Mouse (Mus musculus): ENCODE measurements at regions not wholly inside any gene's neighbourhood (a gene's known extent, or its start where the extent isn't known, plus 50 kb on each side); places are given as distances from the start of the nearest gene placed in this dataset.
A peak's percentile ranks its signal among the peaks of the same experiment; 100 is the strongest.

DNA sequence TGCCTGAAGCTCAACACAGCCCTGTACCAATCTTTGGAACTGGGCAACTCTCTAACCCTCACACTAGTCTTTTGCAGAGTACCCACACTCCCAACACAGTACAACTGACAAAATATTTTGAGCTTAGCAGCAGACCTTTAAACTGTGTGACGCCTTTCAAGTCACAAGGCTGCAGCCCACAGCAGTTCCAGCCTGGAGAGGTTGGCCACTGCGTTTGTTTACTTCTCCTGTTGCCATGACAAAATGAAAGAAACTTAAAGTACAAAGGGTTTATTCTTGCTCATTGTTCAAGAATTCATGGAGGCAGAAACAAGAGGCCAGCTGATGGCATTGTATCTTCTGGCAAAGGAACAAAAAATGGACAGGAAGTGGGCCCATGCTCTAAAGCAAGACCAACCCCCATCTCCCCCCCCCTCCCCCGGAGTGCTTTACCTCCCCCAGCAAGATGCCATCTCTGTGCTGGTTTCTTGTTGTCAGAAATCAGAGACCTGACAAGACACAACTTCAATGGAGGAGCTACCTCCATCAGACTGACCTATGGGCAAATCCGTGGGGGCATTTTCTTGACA, 598.9 kb upstream of the Hs6st1 start:
- DNase-seq (peak; percentile 22), ATAC-seq (peak; percentile 81)
- Histone ChIP-seq H3K27ac (ENCODE audit: low read depth, low read length) (no peak overlapping the region), H3K36me3 (ENCODE audit: insufficient read depth) (no peaks in the 10 kb centered on the region), H3K9me3 (ENCODE audit: low read length) (0 out of 2 replicates have a peak, but pooled peaks cover under 1% of the 10 kb centered on the region), H3K4me1 (ENCODE audit: insufficient read depth) (no peaks in the 10 kb centered on the region), H3K9ac (no peak overlapping the region), H3K4me3 (ENCODE audit: low read depth, low read length) (no peak overlapping the region), H3K27me3 (ENCODE audit: insufficient read depth, low read length) (no peaks in the 10 kb centered on the region), H3K4me2 (ENCODE audit: low read depth) (no peak overlapping the region)
- no peak for TF ChIP-seq CTCF (IDR thresholded peaks at IDR 0.05; ENCODE audit: low read depth)
- WGBS: 20% methylated on average over 4 of the region's 4 CpGs

DNA sequence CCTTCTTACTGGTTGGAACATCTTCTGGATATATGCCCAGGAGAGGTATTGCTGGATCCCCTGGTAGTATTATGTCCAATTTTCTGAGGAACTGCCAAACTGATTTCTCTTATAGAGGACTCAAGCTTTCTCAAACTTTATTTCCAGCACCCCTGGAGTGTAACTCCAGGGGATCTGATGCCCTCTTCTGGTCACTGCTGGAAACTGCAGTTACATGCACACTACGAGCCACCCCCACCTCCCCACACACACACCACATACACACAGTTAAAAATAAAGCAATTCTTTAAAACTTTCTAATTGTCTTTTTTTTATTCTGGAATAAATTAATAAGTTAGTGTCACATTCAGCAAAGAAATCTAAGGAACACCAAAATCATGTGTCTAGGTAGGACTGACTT, 589.9 kb upstream of the Hs6st1 start:
- Histone ChIP-seq H3K4me1 (ENCODE audit: insufficient read depth) (no peaks in the 10 kb centered on the region), H3K9me3 (ENCODE audit: low read length) (0 out of 2 replicates have a peak, but pooled peaks cover 6% of the 10 kb centered on the region), H3K4me2 (ENCODE audit: low read depth) (no peak overlapping the region), H3K27ac (ENCODE audit: low read depth, low read length) (no peak overlapping the region), H3K36me3 (ENCODE audit: insufficient read depth) (no peaks in the 10 kb centered on the region), H3K27me3 (ENCODE audit: insufficient read depth, low read length) (no peaks in the 10 kb centered on the region), H3K4me3 (ENCODE audit: low read depth, low read length) (no peak overlapping the region), H3K9ac (no peak overlapping the region)
- 97% methylated on average over 1 of the region's 1 CpGs for WGBS
- peak; percentile 30 for TF ChIP-seq CTCF (IDR thresholded peaks at IDR 0.05; ENCODE audit: low read depth)
- DNase-seq (no peak), ATAC-seq (no peak)

DNA sequence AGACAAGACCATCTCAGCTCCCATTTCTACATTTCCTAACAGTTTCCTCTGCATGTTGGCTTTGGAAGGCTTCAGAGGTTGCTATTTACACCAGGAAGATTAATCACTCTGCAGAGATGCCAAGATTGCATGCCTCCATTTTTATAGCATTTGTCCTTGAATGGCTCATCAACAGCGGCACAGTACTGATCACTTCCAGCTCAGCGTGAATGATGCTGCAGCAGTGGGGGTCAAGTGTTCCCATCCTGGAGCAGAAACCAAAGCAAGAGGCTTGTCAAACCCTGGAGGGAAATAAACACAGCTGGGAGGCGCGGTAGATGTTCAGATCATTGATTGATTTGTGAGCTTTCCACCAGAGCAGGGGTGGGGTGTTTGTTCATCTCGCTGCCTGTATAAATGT, 572.2 kb upstream of the Hs6st1 start:
- ATAC-seq (no peak), DNase-seq (peak; percentile 16)
- H3K36me3 ChIP-seq (ENCODE audit: insufficient read depth): no peaks in the 10 kb centered on the region
- no peak overlapping the region for H3K9ac ChIP-seq
- no peak overlapping the region for H3K4me2 ChIP-seq (ENCODE audit: low read depth)
- 82% methylated on average over 5 of the region's 5 CpGs for WGBS
- H3K27ac ChIP-seq (ENCODE audit: low read depth, low read length): no peak overlapping the region
- no peaks in the 10 kb centered on the region for H3K27me3 ChIP-seq (ENCODE audit: insufficient read depth, low read length)
- no peaks in the 10 kb centered on the region for H3K4me1 ChIP-seq (ENCODE audit: insufficient read depth)
- no peak overlapping the region for H3K4me3 ChIP-seq (ENCODE audit: low read depth, low read length)
- H3K9me3 ChIP-seq (ENCODE audit: low read length): no peaks in the 10 kb centered on the region
- no peak for TF ChIP-seq CTCF (IDR thresholded peaks at IDR 0.05; ENCODE audit: low read depth)

DNA sequence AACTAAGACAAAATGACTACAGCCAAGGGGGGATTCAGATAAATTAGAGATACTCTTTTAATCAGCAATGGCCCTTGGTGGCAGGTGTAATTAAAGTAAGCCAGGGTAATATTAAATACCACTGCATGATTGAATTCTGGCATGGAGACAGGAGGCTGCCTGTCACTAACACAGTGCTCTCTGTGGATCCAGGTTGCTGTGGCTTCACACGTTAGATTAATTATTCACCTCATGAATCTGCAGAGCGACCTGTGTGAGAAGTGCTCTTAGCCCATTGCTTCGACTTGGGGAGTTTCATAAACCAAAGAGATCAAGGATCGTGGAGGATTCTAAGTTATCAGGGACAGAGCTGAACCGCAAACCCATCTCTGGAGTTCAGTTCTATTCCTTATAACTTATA, 545.2 kb upstream of the Hs6st1 start:
- Histone ChIP-seq H3K9me3 (ENCODE audit: low read length) (no peaks in the 10 kb centered on the region), H3K9ac (no peak overlapping the region), H3K4me2 (ENCODE audit: low read depth) (no peak overlapping the region), H3K27me3 (ENCODE audit: insufficient read depth, low read length) (no peaks in the 10 kb centered on the region), H3K4me1 (ENCODE audit: insufficient read depth) (no peaks in the 10 kb centered on the region), H3K36me3 (ENCODE audit: insufficient read depth) (no peaks in the 10 kb centered on the region), H3K27ac (ENCODE audit: low read depth, low read length) (no peak overlapping the region), H3K4me3 (ENCODE audit: low read depth, low read length) (no peak overlapping the region)
- 73% methylated on average over 5 of the region's 5 CpGs for WGBS
- no peak for TF ChIP-seq CTCF (IDR thresholded peaks at IDR 0.05; ENCODE audit: low read depth)
- DNase-seq (no peak), ATAC-seq (no peak)

DNA sequence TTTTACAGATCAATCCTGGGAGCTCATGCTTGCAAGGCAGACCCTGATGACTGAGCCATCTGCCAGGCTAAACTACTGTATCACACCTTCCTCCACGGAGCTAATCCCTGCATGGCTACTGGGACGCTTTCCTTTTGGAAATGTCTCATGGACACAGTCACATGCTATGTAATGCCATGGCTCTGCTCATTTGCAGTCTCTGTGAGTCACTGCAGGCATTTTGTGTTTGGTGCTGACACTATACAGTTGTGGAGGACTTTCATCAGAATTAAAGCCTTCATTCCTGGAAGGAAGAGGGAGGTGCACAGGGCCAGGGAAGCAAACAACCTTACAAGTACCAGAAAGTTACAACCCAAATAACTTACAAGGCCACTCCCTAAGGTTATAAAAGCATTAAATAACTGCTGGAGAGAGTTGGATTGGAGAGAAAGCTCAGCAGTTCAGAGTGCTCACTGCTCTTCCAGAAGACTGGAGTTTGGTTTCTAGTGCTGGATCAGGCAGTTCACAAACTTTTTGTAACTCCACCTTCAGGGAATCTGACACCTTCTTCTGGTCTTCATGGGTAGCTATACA, 544.3 kb upstream of the Hs6st1 start:
- no peak overlapping the region for H3K4me2 ChIP-seq (ENCODE audit: low read depth)
- 64% methylated on average over 2 of the region's 2 CpGs for WGBS
- H3K27me3 ChIP-seq (ENCODE audit: insufficient read depth, low read length): no peaks in the 10 kb centered on the region
- no peaks in the 10 kb centered on the region for H3K36me3 ChIP-seq (ENCODE audit: insufficient read depth)
- no peak for TF ChIP-seq CTCF (IDR thresholded peaks at IDR 0.05; ENCODE audit: low read depth)
- DNase-seq (no peak), ATAC-seq (no peak)
- no peaks in the 10 kb centered on the region for H3K9me3 ChIP-seq (ENCODE audit: low read length)
- no peak overlapping the region for H3K9ac ChIP-seq
- no peak overlapping the region for H3K4me3 ChIP-seq (ENCODE audit: low read depth, low read length)
- no peak overlapping the region for H3K27ac ChIP-seq (ENCODE audit: low read depth, low read length)
- H3K4me1 ChIP-seq (ENCODE audit: insufficient read depth): no peaks in the 10 kb centered on the region

DNA sequence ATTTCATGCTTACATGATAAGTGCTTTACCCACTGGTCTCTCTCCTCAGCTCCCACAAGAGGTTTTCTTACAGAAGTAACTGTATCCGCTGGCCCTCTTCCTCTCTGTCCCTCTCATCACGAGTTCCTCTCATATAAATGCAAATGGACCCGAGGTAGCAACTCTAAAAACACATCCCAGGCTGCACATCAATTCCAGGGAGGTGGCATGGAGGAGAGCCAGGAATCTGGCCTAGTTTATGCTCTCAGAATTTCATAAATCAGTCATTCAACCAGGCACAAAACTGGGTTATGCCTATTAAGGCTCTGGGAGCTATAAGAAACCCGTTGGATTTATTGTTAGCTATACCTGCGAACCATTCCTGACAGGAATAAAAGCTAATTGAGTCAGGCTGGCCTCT, 543.4 kb upstream of the Hs6st1 start:
- DNase-seq (no peak), ATAC-seq (no peak)
- Histone ChIP-seq H3K4me1 (ENCODE audit: insufficient read depth) (no peaks in the 10 kb centered on the region), H3K36me3 (ENCODE audit: insufficient read depth) (no peaks in the 10 kb centered on the region), H3K4me3 (ENCODE audit: low read depth, low read length) (no peak overlapping the region), H3K27ac (ENCODE audit: low read depth, low read length) (no peak overlapping the region), H3K27me3 (ENCODE audit: insufficient read depth, low read length) (no peaks in the 10 kb centered on the region), H3K4me2 (ENCODE audit: low read depth) (no peak overlapping the region), H3K9me3 (ENCODE audit: low read length) (no peaks in the 10 kb centered on the region), H3K9ac (no peak overlapping the region)
- 58% methylated on average over 5 of the region's 5 CpGs for WGBS
- no peak for TF ChIP-seq CTCF (IDR thresholded peaks at IDR 0.05; ENCODE audit: low read depth)

GRCm38 (mm10) chr1:35527750-35528476, 540.3 kb upstream of the Hs6st1 start:
- 77% methylated on average over 12 of the region's 12 CpGs for WGBS
- Histone ChIP-seq H3K4me3 (ENCODE audit: low read depth, low read length) (no peak overlapping the region), H3K27me3 (ENCODE audit: insufficient read depth, low read length) (no peaks in the 10 kb centered on the region), H3K4me2 (ENCODE audit: low read depth) (no peak overlapping the region), H3K4me1 (ENCODE audit: insufficient read depth) (no peaks in the 10 kb centered on the region), H3K27ac (ENCODE audit: low read depth, low read length) (no peak overlapping the region), H3K36me3 (ENCODE audit: insufficient read depth) (no peaks in the 10 kb centered on the region), H3K9ac (no peak overlapping the region), H3K9me3 (ENCODE audit: low read length) (no peaks in the 10 kb centered on the region)
- ATAC-seq (no peak), DNase-seq (no peak)
- no peak for TF ChIP-seq CTCF (IDR thresholded peaks at IDR 0.05; ENCODE audit: low read depth)
